Mouse (Mus musculus): ENCODE results near the gene Rsrp1.

Rsrp1 gene

DNA sequence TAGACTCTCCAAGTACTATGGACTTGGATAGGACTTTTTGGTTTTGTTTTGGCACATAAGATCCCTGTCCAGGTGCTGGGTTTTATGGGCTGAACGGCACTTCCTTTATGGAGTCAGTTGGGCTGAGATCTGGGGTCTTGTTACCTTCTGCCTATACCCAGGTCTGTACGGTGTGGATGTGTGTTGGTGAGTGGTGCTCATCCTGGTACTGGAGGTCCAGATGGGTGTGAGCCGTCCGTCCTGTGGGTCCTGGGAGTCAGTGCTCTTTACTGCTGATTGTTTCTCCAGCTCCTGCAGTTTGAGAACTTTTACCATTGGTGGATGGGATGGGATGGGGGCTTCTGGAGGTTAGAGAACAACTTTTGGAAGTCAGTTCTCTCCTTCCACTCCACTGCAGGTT, 1.7 kb upstream of the Rsrp1 start:
- CTCF ChIA-PET: interaction anchor here (0.6 kb wide), 1 partner anchor 68 kb away, joined by 3 read pairs; no protein-coding TSS in a partner anchor

DNA sequence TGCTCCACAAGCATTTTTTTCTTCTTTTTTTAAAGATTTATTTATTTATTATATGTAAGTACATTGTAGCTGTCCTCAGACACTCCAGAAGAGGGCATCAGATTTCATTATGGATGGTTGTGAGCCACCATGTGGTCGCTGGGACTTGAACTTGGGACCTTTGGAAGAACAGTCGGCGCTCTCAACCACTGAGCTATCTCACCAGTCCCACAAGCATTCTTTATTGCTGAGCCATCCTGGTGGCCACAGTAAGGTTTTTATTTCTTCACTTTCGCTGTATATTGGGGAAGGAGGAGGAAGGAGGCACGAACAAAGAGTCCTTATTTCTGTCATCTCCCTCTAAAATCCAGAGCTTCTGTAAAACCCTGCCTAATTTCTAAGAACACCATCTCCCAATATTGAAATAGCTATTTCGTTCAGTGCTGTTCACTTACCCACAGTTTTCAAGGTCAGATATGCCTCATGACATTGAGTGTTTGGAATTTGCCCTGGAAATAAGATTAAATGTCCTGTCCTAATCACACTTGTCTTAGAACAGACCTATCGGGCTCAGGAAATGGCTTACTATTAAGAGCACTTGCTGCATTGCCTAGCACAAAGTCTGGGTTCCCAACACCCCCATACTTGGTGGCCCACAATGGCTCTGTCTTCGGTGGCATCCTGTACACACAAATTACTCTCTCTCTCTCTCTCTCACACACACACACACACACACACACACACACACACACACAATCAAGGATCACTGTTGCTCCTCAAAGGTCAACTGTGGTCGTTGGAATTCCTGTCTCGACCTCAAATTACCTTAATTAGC, 1.1 kb upstream of the Rsrp1 start:
- CTCF ChIA-PET: interaction anchor here (0.6 to 0.7 kb wide), 3 partner anchors 28 to 954 kb away, joined by 4 to 6 read pairs (median 4); no protein-coding TSS in a partner anchor

GRCm38 (mm10) chr4:134922925-134923244, 507 bp upstream of the Rsrp1 start:
- CTCF ChIA-PET: interaction anchor here (0.6 to 0.7 kb wide), 3 partner anchors 29 to 954 kb away, joined by 4 to 6 read pairs (median 4); no protein-coding TSS in a partner anchor

GRCm38 (mm10) chr4:134924019-134924741, 788 bp downstream of the Rsrp1 start:
- CTCF ChIA-PET: no interaction called here

- CTCF ChIA-PET: interaction anchor here (0.9 kb wide), 1 partner anchor 8 kb away, joined by 4 read pairs; no protein-coding TSS in a partner anchor
These were observed 1.8 kb downstream of the Rsrp1 start for GRCm38 (mm10) chr4:134925206-134925605.

DNA sequence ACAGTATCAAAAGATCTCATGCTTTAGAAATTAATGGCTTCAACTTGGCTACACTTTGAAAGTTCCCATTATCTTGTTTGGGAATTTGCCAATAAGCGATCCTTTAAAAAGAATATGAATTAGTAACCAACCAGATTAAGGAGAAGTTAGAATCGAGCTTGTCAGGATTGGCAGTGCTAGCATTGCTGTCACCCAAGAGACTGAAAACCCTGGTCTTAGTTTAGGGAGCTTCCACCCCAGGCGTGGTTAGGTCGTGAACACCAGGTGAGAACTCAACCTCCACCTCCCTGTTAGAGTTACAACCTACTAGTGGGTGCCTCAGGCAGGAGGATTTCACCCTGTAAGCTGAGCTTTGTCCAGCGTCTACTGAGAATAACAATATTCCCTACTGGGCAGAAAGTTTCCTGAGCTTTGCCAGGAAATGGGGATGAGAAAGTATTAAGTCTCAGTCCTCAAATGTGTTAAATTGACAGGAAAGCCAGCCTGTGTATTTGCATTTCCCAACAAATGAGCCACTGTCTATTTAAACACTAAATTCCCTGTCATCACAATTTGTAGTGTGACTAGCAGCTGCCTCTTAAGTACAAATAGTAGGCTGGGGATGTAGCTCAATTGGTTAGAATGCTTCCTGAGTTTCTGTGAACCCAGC, 4.5 kb downstream of the Rsrp1 start:
- CTCF ChIA-PET: interaction anchor here (1.6 kb wide), 1 partner anchor 15 kb away, joined by 3 read pairs; no protein-coding TSS in a partner anchor

DNA sequence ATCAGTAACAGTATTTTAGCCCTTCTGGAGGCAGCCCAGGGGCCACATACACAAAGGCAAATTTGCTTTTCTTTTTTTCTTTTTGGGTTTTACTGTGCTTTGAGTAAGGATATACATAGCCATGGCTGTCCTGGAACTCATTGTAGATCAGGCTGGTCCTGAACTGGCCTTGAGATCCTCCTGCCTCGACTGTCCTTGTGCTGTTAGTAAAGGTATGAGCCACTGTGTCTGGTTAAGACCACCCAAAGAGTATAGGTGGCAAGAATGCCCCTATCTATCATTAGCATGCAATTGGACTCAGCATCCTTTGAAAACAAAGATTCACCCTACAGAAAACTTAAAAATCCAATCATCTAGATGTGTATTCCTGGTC, 5.1 kb downstream of the Rsrp1 start:
- CTCF ChIA-PET: interaction anchor here (1.6 kb wide), 1 partner anchor 16 kb away, joined by 3 read pairs; no protein-coding TSS in a partner anchor

DNA sequence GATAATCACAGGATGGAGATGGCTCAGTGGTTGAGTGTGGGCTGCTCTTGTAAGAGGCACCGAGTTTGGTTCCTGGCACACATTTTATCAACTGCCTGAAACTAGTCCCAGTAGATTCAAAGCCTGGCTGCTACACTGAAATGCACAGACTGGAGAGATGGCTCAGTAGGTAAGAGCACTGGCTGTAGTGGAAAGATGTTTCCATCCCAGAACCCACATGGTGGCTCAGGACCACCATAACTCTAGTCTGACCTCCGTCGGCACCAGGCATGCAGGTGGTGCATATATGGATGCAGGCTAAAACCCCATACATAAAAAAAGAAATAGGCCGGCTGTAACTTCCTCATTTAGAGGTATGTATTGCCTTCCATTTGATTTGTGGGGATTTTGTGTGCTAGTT, 6.1 kb downstream of the Rsrp1 start:
- CTCF ChIA-PET: no interaction called here

DNA sequence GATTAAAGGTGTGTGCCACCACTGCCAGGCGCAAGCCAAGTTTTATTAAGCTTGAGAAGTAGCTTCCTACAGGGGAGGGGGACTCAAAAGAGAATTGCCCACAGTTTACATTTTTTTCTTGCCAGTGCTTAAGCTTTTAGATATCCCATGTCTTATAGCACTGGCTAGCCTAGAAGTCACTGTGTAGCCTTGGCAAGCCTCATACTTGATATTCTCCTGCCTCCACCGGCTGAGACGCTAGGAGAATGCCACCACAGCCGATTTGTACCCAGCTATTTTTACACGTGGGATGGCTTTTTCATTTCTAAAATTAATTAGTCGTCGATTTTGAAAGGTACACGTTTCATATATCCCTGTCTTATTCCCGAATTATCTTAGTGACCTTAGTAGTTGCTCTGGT, 6.8 kb downstream of the Rsrp1 start:
- CTCF ChIA-PET: interaction anchor here (0.6 kb wide), 1 partner anchor 508 kb away, joined by 5 read pairs; no protein-coding TSS in a partner anchor

GRCm38 (mm10) chr4:134930684-134931481, 7.5 kb downstream of the Rsrp1 start, which contains the start of gene Syf2:
Gene Syf2 (plus strand): TSS chr4:134930898.
- CTCF ChIA-PET: interaction anchor here (0.6 kb wide), 1 partner anchor 507 kb away, joined by 5 read pairs; no protein-coding TSS in a partner anchor

- CTCF ChIA-PET: no interaction called here
These were observed 14.1 kb downstream of the Rsrp1 start for GRCm38 (mm10) chr4:134937240-134938176.

DNA sequence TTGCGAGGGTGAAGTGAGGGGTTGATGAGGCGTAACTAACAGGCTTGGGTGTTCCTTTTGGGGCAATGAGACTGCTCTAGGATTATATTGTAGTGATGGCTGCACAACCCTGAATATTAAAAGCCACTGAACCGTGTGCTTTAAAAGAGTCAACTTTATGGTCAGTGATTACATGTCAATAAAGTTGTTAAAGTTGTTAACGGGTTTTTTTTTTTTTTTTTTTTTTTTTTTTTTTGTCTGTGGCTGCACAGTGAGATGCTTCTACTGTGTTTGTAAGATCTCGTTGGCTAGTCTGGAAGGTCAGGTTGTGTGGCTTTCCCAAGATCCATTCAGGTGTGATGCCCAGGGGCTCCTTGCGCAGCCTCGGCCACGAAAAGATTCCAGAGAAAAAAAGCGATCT, 16.5 kb downstream of the Rsrp1 start:
- CTCF ChIA-PET: interaction anchor here (0.6 kb wide), 1 partner anchor 108 kb away, joined by 7 read pairs; no protein-coding TSS in a partner anchor

DNA sequence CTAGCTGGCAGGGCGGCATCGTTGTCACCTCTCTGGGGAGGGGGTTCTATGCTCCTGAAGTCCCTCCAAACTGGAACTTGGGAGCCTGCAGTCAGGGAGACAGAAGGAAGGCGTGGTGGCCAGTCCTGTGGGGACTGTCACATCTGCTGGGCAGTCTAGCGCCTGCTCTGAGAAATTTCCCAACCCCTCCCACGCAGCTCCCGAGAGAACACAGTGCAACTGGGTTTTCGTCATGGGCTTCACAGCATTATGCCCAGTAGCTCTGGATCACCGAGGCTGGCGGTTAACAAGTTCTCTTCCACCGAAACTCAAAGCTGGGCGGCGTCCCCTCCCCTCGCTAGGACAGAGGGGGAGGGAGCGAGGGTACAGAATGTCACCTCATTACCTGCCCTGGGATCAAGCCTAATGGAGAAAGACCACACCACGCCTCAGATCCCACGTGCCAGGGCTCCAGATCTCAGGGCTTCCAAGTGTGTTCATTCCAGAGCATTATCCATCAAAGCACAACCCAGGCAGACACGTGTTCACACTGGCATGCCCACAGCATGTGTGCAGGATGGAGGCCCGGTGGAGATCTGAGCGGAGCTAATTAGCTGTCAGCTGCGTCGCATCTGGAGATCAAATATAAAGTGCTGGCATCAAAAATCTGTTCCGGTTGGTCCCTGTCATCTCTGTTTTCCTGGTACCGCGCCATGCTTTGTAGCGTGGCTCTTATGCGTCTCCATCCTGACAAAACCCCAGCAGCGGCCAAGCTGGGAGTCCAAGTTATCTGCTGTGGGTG, 20.6 kb downstream of the Rsrp1 start:
- CTCF ChIA-PET: no interaction called here

DNA sequence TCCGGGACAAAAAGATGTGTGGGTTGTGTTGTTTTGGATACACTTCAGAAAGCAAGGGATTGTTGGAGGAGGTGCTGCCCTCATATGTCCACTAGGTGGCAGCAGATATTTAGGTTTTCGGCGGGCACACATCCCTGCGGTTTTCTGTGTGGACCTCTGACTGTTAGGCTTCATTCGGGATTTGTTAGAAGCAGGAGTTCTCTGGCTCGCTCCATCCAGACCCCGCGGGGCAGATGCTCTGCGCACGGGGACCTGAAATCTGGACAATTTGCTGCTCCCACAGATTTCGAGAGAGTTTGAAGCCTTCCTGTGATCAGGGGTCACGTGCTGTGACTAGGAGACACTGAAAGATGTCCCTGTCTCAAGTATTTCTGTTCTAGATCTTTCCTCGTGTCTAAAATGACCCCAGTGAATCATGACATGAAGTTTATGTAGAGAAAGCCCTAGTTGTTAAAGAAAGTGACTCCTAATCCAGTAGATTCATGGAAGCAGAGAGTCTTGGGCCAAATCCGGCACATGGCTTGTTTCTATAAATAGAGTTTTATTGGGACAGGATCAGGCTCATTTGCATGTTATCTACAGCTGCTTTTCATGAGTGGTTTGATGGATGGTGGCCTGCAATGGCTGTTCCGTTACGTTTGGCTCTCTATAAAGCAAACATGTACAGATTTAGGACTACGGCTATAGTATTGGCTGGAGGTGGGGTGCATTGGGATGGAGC, 22.8 kb downstream of the Rsrp1 start:
- CTCF ChIA-PET: interaction anchor here (0.7 to 1.1 kb wide), 2 partner anchors 67 to 77 kb away, joined by 3 read pairs; no protein-coding TSS in a partner anchor

- CTCF ChIA-PET: interaction anchor here (0.5 to 0.6 kb wide), 3 partner anchors 69 to 280 kb away, joined by 3 to 4 read pairs (median 4); no protein-coding TSS in a partner anchor
These were observed 27.2 kb downstream of the Rsrp1 start for GRCm38 (mm10) chr4:134950518-134951091.

DNA sequence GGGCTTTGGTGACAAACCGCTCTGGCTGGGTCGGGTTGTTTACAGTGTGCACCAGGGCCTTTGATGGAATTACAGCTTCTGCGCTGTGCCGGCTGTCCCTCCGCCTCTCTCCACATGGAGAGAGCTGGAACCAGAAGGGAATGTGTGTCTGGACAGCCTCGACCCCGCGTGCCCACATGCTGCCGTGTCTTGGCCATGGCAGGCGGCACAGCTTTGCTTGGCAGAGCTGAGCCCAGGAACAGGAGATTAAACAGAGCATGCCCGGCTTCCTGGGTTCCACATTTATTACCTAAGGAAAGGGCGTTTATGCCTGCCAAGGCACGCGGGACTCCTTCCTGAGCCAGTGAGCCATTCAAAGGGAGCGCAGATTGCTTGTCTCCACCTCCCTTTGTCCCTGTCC, 31.1 kb downstream of the Rsrp1 start:
- CTCF ChIA-PET: no interaction called here

GRCm38 (mm10) chr4:134955196-134955595, 31.8 kb downstream of the Rsrp1 start:
- CTCF ChIA-PET: no interaction called here

DNA sequence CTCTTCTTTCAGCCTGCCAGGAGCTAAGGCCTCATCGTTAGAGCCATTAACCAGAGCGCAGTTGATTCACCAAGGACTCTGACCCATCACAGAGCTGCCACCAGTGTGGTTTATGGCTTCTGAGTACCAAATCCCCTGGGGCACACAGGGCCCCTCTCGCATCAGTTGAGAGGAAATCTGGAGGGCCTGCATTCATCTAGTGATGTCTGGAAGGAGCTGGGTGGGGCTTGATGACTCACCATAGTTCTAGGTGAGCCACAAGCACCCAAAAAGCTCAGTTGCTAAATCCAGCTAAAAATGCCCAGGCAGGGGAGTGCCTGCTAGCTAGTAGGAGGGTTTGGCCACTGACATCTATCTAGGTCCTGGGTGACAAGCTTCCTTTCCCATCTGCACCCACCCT, 32.5 kb downstream of the Rsrp1 start:
- CTCF ChIA-PET: interaction anchor here (0.7 kb wide), 1 partner anchor 512 kb away, joined by 4 read pairs; no protein-coding TSS in a partner anchor

Measured in spleen, embryonic (tissue).